Mouse (Mus musculus): ENCODE measurements at regions not wholly inside any gene's neighbourhood (a gene's known extent, or its start where the extent isn't known, plus 50 kb on each side); places are given as distances from the start of the nearest gene placed in this dataset.

- Histone ChIP-seq H3K36me3 (ENCODE audit: control insufficient read depth, insufficient read depth) (no peaks in the 10 kb centered on the region), H3K4me3 (ENCODE audit: insufficient read depth, poor library complexity, severe bottlenecking) (no peak overlapping the region), H3K79me3 (ENCODE audit: low read depth) (no peaks in the 10 kb centered on the region), H3K27me3 (ENCODE audit: control insufficient read depth, insufficient read depth, insufficient read length) (no peaks in the 10 kb centered on the region), H3K79me2 (ENCODE audit: control insufficient read depth, insufficient read depth) (no peaks in the 10 kb centered on the region), H3ac (ENCODE audit: control insufficient read depth, insufficient read length, low read depth) (no peak overlapping the region)
- TF ChIP-seq MAX (IDR thresholded peaks at IDR 0.05) (no peak), MYOG (IDR thresholded peaks at IDR 0.05; ENCODE audit: control insufficient read depth, extremely low read depth, insufficient read length) (no peak), CTCF (IDR thresholded peaks at IDR 0.05; ENCODE audit: control insufficient read depth, insufficient read depth, insufficient read length) (no peak), FOSL1 (IDR thresholded peaks at IDR 0.05; ENCODE audit: insufficient read depth, low read length, poor library complexity, severe bottlenecking) (no peak), MYOD1 (IDR thresholded peaks at IDR 0.05; ENCODE audit: control insufficient read depth, insufficient read length, low read depth) (no peak), USF1 (IDR thresholded peaks at IDR 0.05; ENCODE audit: low read depth) (no peak), CEBPB (IDR thresholded peaks at IDR 0.05; ENCODE audit: low read depth) (no peak)
These were observed 290.5 kb upstream of the Tbx3 start for GRCm38 (mm10) chr5:119379915-119380432.

GRCm38 (mm10) chr5:119381495-119381894 lies 289.0 kb upstream of the Tbx3 start:
- Histone ChIP-seq H3K36me3 (ENCODE audit: control insufficient read depth, insufficient read depth) (no peaks in the 10 kb centered on the region), H3K79me3 (ENCODE audit: low read depth) (no peaks in the 10 kb centered on the region), H3K79me2 (ENCODE audit: control insufficient read depth, insufficient read depth) (no peaks in the 10 kb centered on the region), H3ac (ENCODE audit: control insufficient read depth, insufficient read length, low read depth) (no peak overlapping the region), H3K27me3 (ENCODE audit: control insufficient read depth, insufficient read depth, insufficient read length) (no peaks in the 10 kb centered on the region), H3K4me3 (ENCODE audit: insufficient read depth, poor library complexity, severe bottlenecking) (no peak overlapping the region)
- TF ChIP-seq MYOD1 (IDR thresholded peaks at IDR 0.05; ENCODE audit: control insufficient read depth, insufficient read length, low read depth) (no peak), CTCF (IDR thresholded peaks at IDR 0.05; ENCODE audit: control insufficient read depth, insufficient read depth, insufficient read length) (no peak), MAX (IDR thresholded peaks at IDR 0.05) (no peak), CEBPB (IDR thresholded peaks at IDR 0.05; ENCODE audit: low read depth) (no peak), USF1 (IDR thresholded peaks at IDR 0.05; ENCODE audit: low read depth) (no peak), FOSL1 (IDR thresholded peaks at IDR 0.05; ENCODE audit: insufficient read depth, low read length, poor library complexity, severe bottlenecking) (no peak), MYOG (IDR thresholded peaks at IDR 0.05; ENCODE audit: control insufficient read depth, extremely low read depth, insufficient read length) (no peak)

DNA sequence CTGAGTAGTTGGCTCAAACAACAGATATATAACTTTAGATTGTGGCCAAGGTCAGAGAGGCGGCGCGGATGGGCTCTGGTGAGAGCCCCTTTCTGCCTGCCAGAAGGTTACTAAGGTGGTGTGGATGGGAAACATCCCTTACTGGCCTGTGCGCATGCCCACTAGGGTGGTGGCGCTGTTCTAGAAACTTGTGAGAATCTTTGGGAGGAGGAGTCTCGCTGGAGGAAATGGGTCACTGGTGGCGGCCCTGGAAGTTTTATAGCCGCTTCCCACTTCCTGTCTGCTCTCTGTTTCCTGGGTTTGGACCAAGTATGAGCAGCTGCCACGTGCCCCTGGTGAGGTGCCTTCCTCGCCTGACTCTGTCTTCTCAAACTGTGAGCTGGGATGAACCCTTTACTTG lies 285.0 kb upstream of the Tbx3 start:
- no peaks in the 10 kb centered on the region for H3K36me3 ChIP-seq (ENCODE audit: control insufficient read depth, insufficient read depth)
- H3K79me2 ChIP-seq (ENCODE audit: control insufficient read depth, insufficient read depth): no peaks in the 10 kb centered on the region
- no peaks in the 10 kb centered on the region for H3K27me3 ChIP-seq (ENCODE audit: control insufficient read depth, insufficient read depth, insufficient read length)
- no peak overlapping the region for H3K4me3 ChIP-seq (ENCODE audit: insufficient read depth, poor library complexity, severe bottlenecking)
- no peak overlapping the region for H3ac ChIP-seq (ENCODE audit: control insufficient read depth, insufficient read length, low read depth)
- no peaks in the 10 kb centered on the region for H3K79me3 ChIP-seq (ENCODE audit: low read depth)
- TF ChIP-seq MYOD1 (IDR thresholded peaks at IDR 0.05; ENCODE audit: control insufficient read depth, insufficient read length, low read depth) (no peak), MAX (IDR thresholded peaks at IDR 0.05) (no peak), USF1 (IDR thresholded peaks at IDR 0.05; ENCODE audit: low read depth) (no peak), MYOG (IDR thresholded peaks at IDR 0.05; ENCODE audit: control insufficient read depth, extremely low read depth, insufficient read length) (no peak), CEBPB (IDR thresholded peaks at IDR 0.05; ENCODE audit: low read depth) (no peak), CTCF (IDR thresholded peaks at IDR 0.05; ENCODE audit: control insufficient read depth, insufficient read depth, insufficient read length) (no peak), FOSL1 (IDR thresholded peaks at IDR 0.05; ENCODE audit: insufficient read depth, low read length, poor library complexity, severe bottlenecking) (no peak)

- Histone ChIP-seq H3K79me2 (ENCODE audit: control insufficient read depth, insufficient read depth) (no peaks in the 10 kb centered on the region), H3K36me3 (ENCODE audit: control insufficient read depth, insufficient read depth) (no peaks in the 10 kb centered on the region), H3K4me3 (ENCODE audit: insufficient read depth, poor library complexity, severe bottlenecking) (no peak overlapping the region), H3ac (ENCODE audit: control insufficient read depth, insufficient read length, low read depth) (no peak overlapping the region), H3K27me3 (ENCODE audit: control insufficient read depth, insufficient read depth, insufficient read length) (no peaks in the 10 kb centered on the region), H3K79me3 (ENCODE audit: low read depth) (no peaks in the 10 kb centered on the region)
- TF ChIP-seq CTCF (IDR thresholded peaks at IDR 0.05; ENCODE audit: control insufficient read depth, insufficient read depth, insufficient read length) (no peak), USF1 (IDR thresholded peaks at IDR 0.05; ENCODE audit: low read depth) (no peak), FOSL1 (IDR thresholded peaks at IDR 0.05; ENCODE audit: insufficient read depth, low read length, poor library complexity, severe bottlenecking) (no peak), MYOD1 (IDR thresholded peaks at IDR 0.05; ENCODE audit: control insufficient read depth, insufficient read length, low read depth) (no peak), MAX (IDR thresholded peaks at IDR 0.05) (no peak), MYOG (IDR thresholded peaks at IDR 0.05; ENCODE audit: control insufficient read depth, extremely low read depth, insufficient read length) (no peak), CEBPB (IDR thresholded peaks at IDR 0.05; ENCODE audit: low read depth) (no peak)
These were observed 283.6 kb upstream of the Tbx3 start for GRCm38 (mm10) chr5:119386821-119387220.

GRCm38 (mm10) chr5:119387261-119387660 lies 283.2 kb upstream of the Tbx3 start:
- Histone ChIP-seq H3K4me3 (ENCODE audit: insufficient read depth, poor library complexity, severe bottlenecking) (no peak overlapping the region), H3K79me2 (ENCODE audit: control insufficient read depth, insufficient read depth) (no peaks in the 10 kb centered on the region), H3K27me3 (ENCODE audit: control insufficient read depth, insufficient read depth, insufficient read length) (no peaks in the 10 kb centered on the region), H3ac (ENCODE audit: control insufficient read depth, insufficient read length, low read depth) (no peak overlapping the region), H3K36me3 (ENCODE audit: control insufficient read depth, insufficient read depth) (no peaks in the 10 kb centered on the region), H3K79me3 (ENCODE audit: low read depth) (no peaks in the 10 kb centered on the region)
- TF ChIP-seq USF1 (IDR thresholded peaks at IDR 0.05; ENCODE audit: low read depth): no peak
- TF ChIP-seq MYOD1 (IDR thresholded peaks at IDR 0.05; ENCODE audit: control insufficient read depth, insufficient read length, low read depth): no peak
- no peak for TF ChIP-seq CTCF (IDR thresholded peaks at IDR 0.05; ENCODE audit: control insufficient read depth, insufficient read depth, insufficient read length)
- TF ChIP-seq MYOG (IDR thresholded peaks at IDR 0.05; ENCODE audit: control insufficient read depth, extremely low read depth, insufficient read length): no peak
- TF ChIP-seq MAX (IDR thresholded peaks at IDR 0.05): no peak
- no peak for TF ChIP-seq CEBPB (IDR thresholded peaks at IDR 0.05; ENCODE audit: low read depth)
- no peak for TF ChIP-seq FOSL1 (IDR thresholded peaks at IDR 0.05; ENCODE audit: insufficient read depth, low read length, poor library complexity, severe bottlenecking)
